Mouse (Mus musculus) G1E (cell line): ENCODE data around the gene Ino80b. TPM values are rescaled to one million over a fixed set of nuclear protein-coding genes. Genes with fewer than 3 reads are reported as not detected.

Experiments used
- ATAC-seq: 2 replicates; pipeline ENCODE4 v1.8.0; 2016; ENCODE audit warnings: mild to moderate bottlenecking; ENCODE audit not compliant: insufficient number of reproducible peaks, poor library complexity, low FRiP score, severe bottlenecking; ENCODE audit errors: extremely low read depth
- DNase-seq: peaks from one replicate; pipeline ENCODE4 v3.0.0; 2012; ENCODE audit warnings: low spot score
- H3K27me3 ChIP-seq: 2 replicates; pipeline ENCODE4 v1.6.1; 2012; ENCODE audit warnings: mild to moderate bottlenecking, low read length, inconsistent platforms; ENCODE audit not compliant: insufficient read depth
- H3K36me3 ChIP-seq: replicated peaks from 2 replicates; pipeline ENCODE3; 2012; ENCODE audit warnings: mild to moderate bottlenecking, inconsistent platforms
- H3K4me1 ChIP-seq: 2 replicates; pipeline ENCODE4 v1.6.1; 2012; ENCODE audit warnings: low read depth, low read length, inconsistent platforms, mixed read lengths; ENCODE audit not compliant: insufficient read depth
- H3K4me3 ChIP-seq: 2 replicates; pipeline ENCODE4 v1.5.1; 2012; ENCODE audit warnings: low read depth, mild to moderate bottlenecking, inconsistent platforms, low read length, moderate library complexity, mixed read lengths
- H3K9me3 ChIP-seq: replicated peaks from 2 replicates; pipeline ENCODE4 v1.6.1; 2012; ENCODE audit warnings: inconsistent platforms
- CTCF ChIP-seq: IDR thresholded peaks from 2 replicates; pipeline ENCODE4 v1.5.1; 2012; ENCODE audit warnings: low read depth, low read length, inconsistent platforms, mixed read lengths
- GATA1 ChIP-seq: IDR thresholded peaks from 2 replicates; pipeline ENCODE4 v1.6.1; 2012; ENCODE audit warnings: borderline replicate concordance, low read length, inconsistent platforms, mixed read lengths
- GATA2 ChIP-seq: IDR thresholded peaks from 2 replicates; pipeline ENCODE4 v1.6.1; 2012; ENCODE audit warnings: low read depth, low read length, inconsistent platforms, borderline replicate concordance
- POLR2AphosphoS5 ChIP-seq: IDR thresholded peaks from 2 replicates; pipeline ENCODE4 v1.6.1; 2012; ENCODE audit warnings: low read depth, low read length, inconsistent platforms; ENCODE audit not compliant: insufficient replicate concordance
- TAL1 ChIP-seq: conservative IDR thresholded peaks from 2 replicates; pipeline ENCODE4 v1.6.1; 2012; ENCODE audit warnings: low read depth, low read length, inconsistent platforms, mixed read lengths
- polyA plus RNA-seq: library from polyadenylated mRNA; stranded (reverse); fragments of >175 nt; gene quantifications from 2 replicates; pipeline ENCODE4 v1.2.3, GENCODE M21; 2012
- total RNA-seq, 2 experiments: library from RNA; stranded (forward) in 1 of 2; stranded (reverse) in 1 of 2; fragments of 200-1000 nt in 1 of 2; fragments of >200 nt in 1 of 2; fragmentation: Nextera tagmentation in 1 of 2; gene quantifications; 2 replicates each; pipeline ENCODE4 v1.2.3; 2014 to 2017

The Ino80b gene
- total and polyA plus RNA-seq, 3 experiments, result 19.7 to 121 (median 21.1) TPM

- Histone ChIP-seq H3K9me3 (peaks cover 5% of the 10 kb centered on the region), H3K4me1 (no peaks in the 10 kb centered on the region), H3K27me3 (peaks cover 45% of the 10 kb centered on the region), H3K4me3 (no peak overlapping the region), H3K36me3 (no peaks in the 10 kb centered on the region)
- ATAC-seq (no peak), DNase-seq (no peak)
- TF ChIP-seq CTCF (no peak), TAL1 (no peak), GATA2 (no peak), POLR2AphosphoS5 (no peak), GATA1 (no peak)
Measured at GRCm38 (mm10) chr6:83092416-83093127, 32.7 kb downstream of the Ino80b start.

- ATAC-seq (no peak), DNase-seq (no peak)
- Histone ChIP-seq H3K4me1 (peaks cover 5% of the 10 kb centered on the region; the same call in 1 of the 2 replicates), H3K27me3 (peaks cover 62% of the 10 kb centered on the region), H3K9me3 (no peaks in the 10 kb centered on the region), H3K36me3 (peaks cover 6% of the 10 kb centered on the region), H3K4me3 (no peak overlapping the region)
- TF ChIP-seq GATA2, result no peak
Measured at GRCm38 (mm10) chr6:83087926-83088260, 37.3 kb downstream of the Ino80b start.

- Histone ChIP-seq H3K27me3 (peaks cover 57% of the 10 kb centered on the region), H3K36me3 (peaks cover 12% of the 10 kb centered on the region), H3K4me3 (no peak overlapping the region), H3K9me3 (no peaks in the 10 kb centered on the region), H3K4me1 (peaks cover 5% of the 10 kb centered on the region; the same call in 1 of the 2 replicates)
- DNase-seq, result no peak
- ATAC-seq, result no peak
- TF ChIP-seq GATA2 (no peak), GATA1 (no peak), TAL1 (no peak), CTCF (no peak), POLR2AphosphoS5 (no peak)
Measured at GRCm38 (mm10) chr6:83087205-83087925, 37.9 kb downstream of the Ino80b start.

- Histone ChIP-seq H3K27me3 (peaks cover 57% of the 10 kb centered on the region), H3K4me3 (no peak within 1 kb of the TSS), H3K4me1 (peaks cover 5% of the 10 kb centered on the region; the same call in 1 of the 2 replicates), H3K36me3 (peaks cover 19% of the 10 kb centered on the region), H3K9me3 (no peaks in the 10 kb centered on the region)
- ATAC-seq (no peak), DNase-seq (no peak)
- no peak for TF ChIP-seq TAL1
- TF ChIP-seq GATA2, result no peak
- TF ChIP-seq POLR2AphosphoS5, result no peak
- TF ChIP-seq GATA1, result no peak
- no peak for TF ChIP-seq CTCF
Measured at GRCm38 (mm10) chr6:83086121-83087035, 38.9 kb downstream of the Ino80b start, which contains the start of gene Lbx2. Gene Lbx2 (plus strand): TSS chr6:83086367.

GRCm38 (mm10) chr6:83084477-83084876 is 40.8 kb downstream of the Ino80b start:
- H3K4me3 ChIP-seq, result no peak overlapping the region
- DNase-seq, result no peak
- no peak for ATAC-seq
- H3K36me3 ChIP-seq, result peaks cover 38% of the 10 kb centered on the region
- H3K27me3 ChIP-seq, result peaks cover 43% of the 10 kb centered on the region
- H3K4me1 ChIP-seq, result peaks cover 14% of the 10 kb centered on the region
- H3K9me3 ChIP-seq, result no peaks in the 10 kb centered on the region
- TF ChIP-seq GATA2 (no peak), TAL1 (no peak), POLR2AphosphoS5 (no peak), CTCF (no peak), GATA1 (no peak)

- Histone ChIP-seq H3K27me3 (peaks cover 36% of the 10 kb centered on the region), H3K4me1 (peaks cover 23% of the 10 kb centered on the region)
- TF ChIP-seq CTCF, result no peak
- no peak for TF ChIP-seq TAL1
- TF ChIP-seq GATA2, result no peak
- no peak for TF ChIP-seq POLR2AphosphoS5
- TF ChIP-seq GATA1, result no peak
Measured at GRCm38 (mm10) chr6:83083497-83083896, 41.7 kb downstream of the Ino80b start.

More at GRCm38 (mm10) chr6:83083497-83083896, 41.7 kb downstream of the Ino80b start:
- H3K36me3 ChIP-seq, result peaks cover 44% of the 10 kb centered on the region
- H3K4me3 ChIP-seq, result no peak overlapping the region
- no peaks in the 10 kb centered on the region for H3K9me3 ChIP-seq
- ATAC-seq (no peak), DNase-seq (no peak)
